Mouse (Mus musculus) CH12.LX (cell line): ENCODE results near the gene Olfr808. TPM values are rescaled to one million over a fixed set of nuclear protein-coding genes. Genes with fewer than 3 reads are reported as not detected.

ENCODE experiments used
- DNase-seq: peaks from one replicate; pipeline ENCODE4 v3.0.0-alpha.2; 2013; ENCODE audit errors: extremely low read depth
- H3K27ac ChIP-seq: 2 replicates; pipeline ENCODE4 v1.5.1; 2012; ENCODE audit warnings: low read depth, mild to moderate bottlenecking, control low read depth, moderate library complexity; ENCODE audit not compliant: insufficient read depth
- H3K27me3 ChIP-seq: replicated peaks from 2 replicates; pipeline ENCODE3; 2012; ENCODE audit warnings: inconsistent platforms
- H3K36me3 ChIP-seq, 2 experiments: replicated peaks in 1 of 2; 2 replicates each; pipeline versions ENCODE3 to v1.6.1; 2012; ENCODE audit warnings: inconsistent platforms in 1 of 2, low read length in 1 of 2, mild to moderate bottlenecking in 1 of 2, mixed read lengths in 1 of 2, moderate library complexity in 1 of 2; ENCODE audit not compliant: control insufficient read depth in 1 of 2, insufficient read depth in 1 of 2
- H3K4me1 ChIP-seq, 2 experiments: 2 replicates each; pipeline ENCODE4 v1.6.1; 2012; ENCODE audit warnings: inconsistent platforms in 1 of 2, moderate library complexity in 1 of 2; ENCODE audit not compliant: insufficient read depth in 2 of 2, control insufficient read depth in 1 of 2
- H3K4me2 ChIP-seq: 2 replicates; pipeline ENCODE4 v1.6.1; 2012; ENCODE audit warnings: low read depth, mild to moderate bottlenecking, control low read depth; ENCODE audit not compliant: poor library complexity, insufficient read depth, severe bottlenecking
- H3K4me3 ChIP-seq, 3 experiments: fragments of 150-350 bp in 1 of 3; sonication (generic) in 1 of 3; replicated peaks in 1 of 3; 2 replicates each; pipeline versions ENCODE3 to v1.5.1; 2011 to 2012; ENCODE audit warnings: low read depth in 2 of 3, low read length in 2 of 3, mild to moderate bottlenecking in 2 of 3, moderate library complexity in 2 of 3, control low read depth in 1 of 3, improper control_type of control experiment in 1 of 3, inconsistent platforms in 1 of 3, mixed read lengths in 1 of 3; ENCODE audit not compliant: poor library complexity in 1 of 3
- H3K79me2 ChIP-seq: replicated peaks from 2 replicates; pipeline ENCODE4 v1.6.1; 2012; ENCODE audit warnings: mild to moderate bottlenecking, moderate library complexity; ENCODE audit not compliant: control insufficient read depth, poor library complexity, insufficient read depth, severe bottlenecking; ENCODE audit errors: extremely low read depth
- H3K9ac ChIP-seq: 2 replicates; pipeline ENCODE4 v1.6.1; 2012; ENCODE audit warnings: low read depth, mild to moderate bottlenecking, control low read depth, moderate library complexity; ENCODE audit not compliant: insufficient read depth
- H3K9me3 ChIP-seq: replicated peaks from 2 replicates; pipeline ENCODE3; 2012; ENCODE audit warnings: low read length, inconsistent platforms, mixed read lengths
- CHD1 ChIP-seq: IDR thresholded peaks from 2 replicates; pipeline ENCODE4 v1.6.1; 2012; ENCODE audit warnings: low read depth, low read length, improper control_type of control experiment, inconsistent platforms
- E2F4 ChIP-seq: IDR thresholded peaks from 2 replicates; pipeline ENCODE4 v1.6.1; 2011; ENCODE audit warnings: low read depth, low read length, improper control_type of control experiment; ENCODE audit not compliant: insufficient replicate concordance
- ELF1 ChIP-seq: IDR thresholded peaks from 2 replicates; pipeline ENCODE4 v1.6.1; 2014; ENCODE audit warnings: low read depth, mild to moderate bottlenecking, inconsistent platforms, low read length, improper control_type of control experiment
- ETS1 ChIP-seq: conservative IDR thresholded peaks from 2 replicates; pipeline ENCODE4 v1.6.1; 2012; ENCODE audit warnings: low read depth, mild to moderate bottlenecking, inconsistent platforms, low read length, improper control_type of control experiment, moderate library complexity
- GABPA ChIP-seq: IDR thresholded peaks from 2 replicates; pipeline ENCODE4 v1.6.1; 2012; ENCODE audit warnings: low read depth, low read length, improper control_type of control experiment, inconsistent platforms; ENCODE audit not compliant: insufficient replicate concordance
- HCFC1 ChIP-seq: IDR thresholded peaks from 2 replicates; pipeline ENCODE4 v1.6.1; 2012; ENCODE audit warnings: low read depth, mild to moderate bottlenecking, inconsistent platforms, low read length, improper control_type of control experiment
- IRF4 ChIP-seq: IDR thresholded peaks from 2 replicates; pipeline ENCODE4 v1.6.1; 2014; ENCODE audit warnings: low read depth, mild to moderate bottlenecking, inconsistent platforms, low read length, improper control_type of control experiment
- JUN ChIP-seq: IDR thresholded peaks from 2 replicates; pipeline ENCODE4 v1.6.1; 2011; ENCODE audit warnings: low read depth, mild to moderate bottlenecking, low read length, improper control_type of control experiment, moderate library complexity; ENCODE audit not compliant: insufficient read depth
- MEF2A ChIP-seq: IDR thresholded peaks from 2 replicates; pipeline ENCODE4 v1.6.1; 2014; ENCODE audit warnings: low read depth, mild to moderate bottlenecking, inconsistent platforms, low read length, improper control_type of control experiment, borderline replicate concordance
- NRF1 ChIP-seq: IDR thresholded peaks from 2 replicates; pipeline ENCODE4 v1.6.1; 2014; ENCODE audit warnings: low read depth, mild to moderate bottlenecking, inconsistent platforms, low read length, improper control_type of control experiment, moderate library complexity
- POLR2AphosphoS2 ChIP-seq: IDR thresholded peaks from 2 replicates; pipeline ENCODE4 v1.6.1; 2011; ENCODE audit warnings: low read depth, low read length, improper control_type of control experiment
- SIN3A ChIP-seq: IDR thresholded peaks from 2 replicates; pipeline ENCODE4 v1.6.1; 2012; ENCODE audit warnings: low read length, improper control_type of control experiment, inconsistent platforms
- TBP ChIP-seq: conservative IDR thresholded peaks from 2 replicates; pipeline ENCODE4 v1.6.1; 2011; ENCODE audit warnings: low read depth, low read length, improper control_type of control experiment
- TCF12 ChIP-seq: IDR thresholded peaks from 2 replicates; pipeline ENCODE4 v1.6.1; 2014; ENCODE audit warnings: low read depth, mild to moderate bottlenecking, inconsistent platforms, low read length, improper control_type of control experiment
- UBTF ChIP-seq: IDR thresholded peaks from 2 replicates; pipeline ENCODE4 v1.6.1; 2012; ENCODE audit warnings: low read depth, mild to moderate bottlenecking, inconsistent platforms, low read length, improper control_type of control experiment, moderate library complexity
- USF1 ChIP-seq: IDR thresholded peaks from 2 replicates; pipeline ENCODE4 v1.6.1; 2014; ENCODE audit warnings: low read depth, mild to moderate bottlenecking, inconsistent platforms, low read length, improper control_type of control experiment
- USF2 ChIP-seq: conservative IDR thresholded peaks from 2 replicates; pipeline ENCODE4 v1.6.1; 2011; ENCODE audit warnings: low read depth, low read length, improper control_type of control experiment
- ZC3H11A ChIP-seq: IDR thresholded peaks from 2 replicates; pipeline ENCODE4 v1.6.1; 2012; ENCODE audit warnings: low read depth, mild to moderate bottlenecking, inconsistent platforms, low read length, improper control_type of control experiment
- ZKSCAN1 ChIP-seq: IDR thresholded peaks from 2 replicates; pipeline ENCODE4 v1.6.1; 2012; ENCODE audit warnings: low read depth, inconsistent platforms, low read length, improper control_type of control experiment, borderline replicate concordance
- ZMIZ1 ChIP-seq: IDR thresholded peaks from 2 replicates; pipeline ENCODE4 v1.6.1; 2012; ENCODE audit warnings: low read depth, mild to moderate bottlenecking, inconsistent platforms, low read length, improper control_type of control experiment
- ZNF384 ChIP-seq: IDR thresholded peaks from 2 replicates; pipeline ENCODE4 v1.6.1; 2012; ENCODE audit warnings: low read depth, low read length, improper control_type of control experiment, inconsistent platforms
- dilution Hi-C: fragments of 300-500 bp; cut with MboI; formaldehyde crosslinking; loops from 2 replicates; pipeline ENCODE4 v1.14.3; 2020; ENCODE audit warnings: low sequenced_read_pairs; ENCODE audit not compliant: extremely low pct_unique_long_range_greater_than_20kb, extremely low pct_ligation_motif_present
- in situ Hi-C: fragments of 300-500 bp; cut with MboI; formaldehyde crosslinking; loops from 3 replicates; pipeline ENCODE4 v1.14.3; 2019; ENCODE audit warnings: low sequenced_read_pairs, low pct_ligation_motif_present, low pct_unique_long_range_greater_than_20kb, mixed read lengths
- polyA plus RNA-seq: library from polyadenylated mRNA; unstranded; fragments of >175 nt; gene quantifications from 2 replicates; pipeline ENCODE4 v1.2.1, GENCODE M21; 2012; ENCODE audit warnings: low read depth; ENCODE audit not compliant: insufficient read length
- total RNA-seq, 2 experiments: library from RNA; depleted of rRNA; stranded (reverse); fragments of 300-350 nt in 1 of 2; fragments of >200 nt in 1 of 2; gene quantifications; 2 replicates each; pipeline ENCODE4 v1.2.3; 2012 to 2014

The Olfr808 gene
- total and polyA plus RNA-seq, 3 experiments = not detected

- H3K9ac ChIP-seq = no peak within 1 kb of the TSS
- in situ Hi-C loops = no loop called here
- DNase-seq = no peak
- no peak within 1 kb of the TSS for H3K4me2 ChIP-seq
- H3K9me3 ChIP-seq = no peaks in the 10 kb centered on the region
- no peaks in the 10 kb centered on the region for H3K36me3 ChIP-seq
- TF ChIP-seq POLR2AphosphoS2 (no peak), UBTF (no peak), ZMIZ1 (no peak), ZC3H11A (no peak), ZKSCAN1 (no peak), NRF1 (no peak), IRF4 (no peak), HCFC1 (no peak), TBP (no peak), ETS1 (no peak), ELF1 (no peak)
- dilution Hi-C loops = no loop called here
- H3K79me2 ChIP-seq = no peaks in the 10 kb centered on the region
- no peaks in the 10 kb centered on the region for H3K27me3 ChIP-seq
- H3K4me1 ChIP-seq = no peaks in the 10 kb centered on the region
- no peak within 1 kb of the TSS for H3K27ac ChIP-seq
- no peak within 1 kb of the TSS for H3K4me3 ChIP-seq
These were observed 23.5 kb upstream of the Olfr808 start, which contains the start of gene Olfr806 for GRCm38 (mm10) chr10:129741821-129742220. TSS of gene Olfr806 (minus strand) at chr10:129741921.

- in situ Hi-C loops = no loop called here
- H3K79me2 ChIP-seq = no peaks in the 10 kb centered on the region
- dilution Hi-C loops = no loop called here
These were observed 7.6 kb upstream of the Olfr808 start, which contains the start of gene Olfr807 for GRCm38 (mm10) chr10:129757693-129758092. TSS of gene Olfr807 (minus strand) at chr10:129757793.

More at GRCm38 (mm10) chr10:129757693-129758092, 7.6 kb upstream of the Olfr808 start, which contains the start of gene Olfr807:
- Histone ChIP-seq H3K4me2 (no peak within 1 kb of the TSS), H3K9me3 (no peaks in the 10 kb centered on the region), H3K27me3 (no peaks in the 10 kb centered on the region), H3K36me3 (no peaks in the 10 kb centered on the region), H3K9ac (no peak within 1 kb of the TSS), H3K4me3 (no peak within 1 kb of the TSS), H3K4me1 (peaks cover 0 to 4% of the 10 kb centered on the region in 2 experiments; a peak in 1 of 4 replicates), H3K27ac (no peak within 1 kb of the TSS)
- no peak for DNase-seq
- no peak for TF ChIP-seq E2F4
- TF ChIP-seq ZNF384 = no peak
- TF ChIP-seq GABPA = no peak
- no peak for TF ChIP-seq USF1
- TF ChIP-seq POLR2AphosphoS2 = no peak
- TF ChIP-seq SIN3A = no peak
- no peak for TF ChIP-seq JUN
- no peak for TF ChIP-seq USF2
- TF ChIP-seq TCF12 = no peak
- no peak for TF ChIP-seq CHD1
- no peak for TF ChIP-seq MEF2A
